Mouse (Mus musculus) neural tube, embryonic 11.5 days (tissue): Measurements from ENCODE around the gene Rprml. TPM values are rescaled to one million over a fixed set of nuclear protein-coding genes. Genes with fewer than 3 reads are reported as not detected.
"Not testable (repeated sequence)": the region's sequence is repeated elsewhere in the genome, so short reads cannot be mapped to it uniquely, and the experiment has no call there.

Source experiments
- ATAC-seq: fragments of 200-750 bp; cut with Nextera tagmentation; 2 replicates; pipeline ENCODE4 v1.8.0; 2017; ENCODE audit warnings: moderate number of reproducible peaks, mild to moderate bottlenecking, moderate TSS enrichment, moderate library complexity; ENCODE audit not compliant: insufficient read depth, low FRiP score, low TSS enrichment
- DNase-seq: peaks from one replicate; pipeline ENCODE4 v3.0.0-alpha.2; 2015; ENCODE audit warnings: low spot score
- H3K27ac ChIP-seq: fragments of 300-500 bp; sonication (generic); 2 replicates; pipeline ENCODE4 v1.5.1; 2014; ENCODE audit warnings: low read depth, mild to moderate bottlenecking, low read length
- H3K27me3 ChIP-seq: fragments of 300-500 bp; sonication (generic); 2 replicates; pipeline ENCODE4 v1.6.1; 2014; ENCODE audit warnings: mild to moderate bottlenecking, low read length, mixed read lengths; ENCODE audit not compliant: control insufficient read depth, insufficient read depth
- H3K36me3 ChIP-seq: fragments of 300-500 bp; sonication (generic); 2 replicates; pipeline ENCODE4 v1.6.1; 2014; ENCODE audit warnings: mild to moderate bottlenecking, low read length, moderate library complexity, mixed read lengths; ENCODE audit not compliant: control insufficient read depth, insufficient read depth
- H3K4me1 ChIP-seq: fragments of 300-500 bp; sonication (generic); 2 replicates; pipeline ENCODE4 v1.6.1; 2014; ENCODE audit warnings: low read length, mixed read lengths; ENCODE audit not compliant: control insufficient read depth, insufficient read depth
- H3K4me2 ChIP-seq: fragments of 300-500 bp; sonication (generic); 2 replicates; pipeline ENCODE4 v1.6.1; 2014; ENCODE audit warnings: low read depth, mild to moderate bottlenecking, moderate library complexity
- H3K4me3 ChIP-seq: fragments of 300-500 bp; sonication (generic); 2 replicates; pipeline ENCODE4 v1.5.1; 2014; ENCODE audit warnings: low read depth, low read length
- H3K9ac ChIP-seq: fragments of 300-500 bp; sonication (generic); 2 replicates; pipeline ENCODE4 v1.6.1; 2014; ENCODE audit warnings: mild to moderate bottlenecking, low read length
- H3K9me3 ChIP-seq: fragments of 300-500 bp; sonication (generic); 2 replicates; pipeline ENCODE4 v1.6.1; 2016; ENCODE audit warnings: low read length; ENCODE audit not compliant: control insufficient read depth
- WGBS: fragments of 180-500 bp; shearing (Covaris S2); extraction: QIAGEN DNeasy Blood & Tissue Kit; methylation state at CpG from one replicate; pipeline ENCODE4 v1.1.7; 2014; 5-methylcytosine and 5-hydroxymethylcytosine counted together
- polyA plus RNA-seq: library from polyadenylated mRNA; unstranded; fragments of >200 nt; fragmentation: Nextera tagmentation; extraction: Ambion mirVana; gene quantifications from 2 replicates; pipeline ENCODE4 v1.2.1, GENCODE M21; 2014

Rprml gene
- polyA plus RNA-seq, 1 experiment from 2014 or later: 0.31 TPM

DNA sequence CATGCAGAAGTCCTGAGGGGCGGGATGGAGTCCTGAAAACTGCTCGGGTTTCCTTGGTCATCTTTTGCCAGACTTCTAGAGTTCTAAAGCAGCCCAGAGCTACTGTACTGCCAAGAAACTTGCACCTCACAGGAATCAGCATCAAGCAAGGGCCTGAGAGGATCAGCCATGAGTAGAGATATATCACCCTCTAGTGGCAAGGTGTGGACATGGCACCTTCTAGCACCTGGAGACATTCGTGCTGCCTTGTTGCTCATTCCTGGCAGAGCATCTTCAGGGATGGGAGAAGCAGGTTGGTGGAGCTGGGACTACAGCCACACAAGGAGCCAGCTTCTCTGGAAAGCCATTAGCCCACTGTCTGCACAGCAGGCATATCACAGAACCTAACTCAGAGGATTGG is 26.2 kb downstream of the Rprml start:
- H3K27me3 ChIP-seq: no peaks in the 10 kb centered on the region
- no peaks in the 10 kb centered on the region for H3K4me1 ChIP-seq
- 47% methylated on average over 3 of the region's 3 CpGs for WGBS
- no peaks in the 10 kb centered on the region for H3K9me3 ChIP-seq
- DNase-seq (peak; percentile 56), ATAC-seq (no peak)
- H3K4me2 ChIP-seq: no peak overlapping the region
- H3K27ac ChIP-seq: no peak overlapping the region
- no peak overlapping the region for H3K4me3 ChIP-seq
- peaks cover 6% of the 10 kb centered on the region; the same call in 1 of the 2 replicates for H3K36me3 ChIP-seq
- no peak overlapping the region for H3K9ac ChIP-seq

DNA sequence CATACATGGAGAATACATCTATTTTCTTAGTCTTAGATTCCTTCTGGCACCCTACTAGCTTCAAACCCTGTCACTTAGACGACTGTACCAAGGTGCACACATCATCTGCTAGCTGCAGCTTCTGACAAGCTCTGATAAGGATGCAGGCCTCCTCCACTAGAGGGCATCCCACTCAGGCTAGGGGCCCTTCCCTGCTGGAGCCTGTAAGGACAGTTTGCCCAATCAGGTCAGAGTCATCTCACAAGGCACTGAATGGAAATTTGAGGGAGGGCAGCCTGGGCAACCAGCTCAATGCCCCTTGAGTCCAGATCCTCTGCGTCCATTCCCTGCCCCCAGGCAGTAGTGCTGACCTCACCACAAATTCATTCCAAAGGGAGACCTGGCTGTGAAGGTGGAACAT is 27.7 kb downstream of the Rprml start:
- not testable (repeated sequence) for H3K9me3 ChIP-seq, H3K27me3 ChIP-seq, H3K4me1 ChIP-seq, H3K4me2 ChIP-seq, H3K27ac ChIP-seq, H3K9ac ChIP-seq, ATAC-seq, H3K4me3 ChIP-seq, H3K36me3 ChIP-seq
- WGBS: 38% methylated on average over 2 of the region's 2 CpGs
- DNase-seq: peak; percentile 61

DNA sequence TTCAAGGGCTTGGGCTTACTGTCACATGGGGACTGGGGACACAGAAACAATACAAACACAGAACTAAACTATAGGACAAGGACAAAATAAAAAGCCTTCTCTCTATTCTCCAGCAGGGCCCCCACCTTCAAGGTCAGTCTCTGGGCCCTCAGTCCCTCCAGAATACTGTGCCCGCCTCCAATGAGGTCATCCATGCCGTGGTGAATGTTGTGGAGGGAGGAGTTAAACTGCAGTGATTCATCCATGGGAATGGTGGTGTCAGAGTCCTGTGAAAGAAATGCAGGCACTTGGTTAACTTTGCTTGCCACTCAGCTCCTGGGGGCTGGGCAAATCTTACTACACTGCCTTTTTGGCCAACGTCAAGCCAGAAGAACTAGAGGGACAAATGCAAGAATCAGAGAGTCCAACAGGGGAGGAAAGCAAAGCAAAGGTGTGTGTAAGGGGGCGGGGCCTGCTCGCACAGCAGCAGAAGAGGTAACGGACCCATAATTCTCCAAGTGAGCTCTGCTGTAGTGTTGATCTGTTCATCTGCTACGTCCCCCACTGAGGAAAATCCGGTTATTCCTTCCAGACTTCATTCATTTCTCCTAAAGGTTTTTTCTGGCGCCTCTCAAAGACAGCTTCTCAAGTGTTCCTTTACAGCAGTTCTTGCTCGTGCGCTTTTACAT is 34.4 kb downstream of the Rprml start:
- Histone ChIP-seq H3K27me3 (no peaks in the 10 kb centered on the region), H3K9me3 (no peaks in the 10 kb centered on the region), H3K4me2 (no peak overlapping the region), H3K36me3 (peaks cover 15% of the 10 kb centered on the region; the same call in 1 of the 2 replicates), H3K4me3 (no peak overlapping the region), H3K9ac (no peak overlapping the region), H3K27ac (no peak overlapping the region), H3K4me1 (no peaks in the 10 kb centered on the region)
- WGBS: 91% methylated on average over 11 of the region's 11 CpGs
- no peak for ATAC-seq
- DNase-seq: no peak

DNA sequence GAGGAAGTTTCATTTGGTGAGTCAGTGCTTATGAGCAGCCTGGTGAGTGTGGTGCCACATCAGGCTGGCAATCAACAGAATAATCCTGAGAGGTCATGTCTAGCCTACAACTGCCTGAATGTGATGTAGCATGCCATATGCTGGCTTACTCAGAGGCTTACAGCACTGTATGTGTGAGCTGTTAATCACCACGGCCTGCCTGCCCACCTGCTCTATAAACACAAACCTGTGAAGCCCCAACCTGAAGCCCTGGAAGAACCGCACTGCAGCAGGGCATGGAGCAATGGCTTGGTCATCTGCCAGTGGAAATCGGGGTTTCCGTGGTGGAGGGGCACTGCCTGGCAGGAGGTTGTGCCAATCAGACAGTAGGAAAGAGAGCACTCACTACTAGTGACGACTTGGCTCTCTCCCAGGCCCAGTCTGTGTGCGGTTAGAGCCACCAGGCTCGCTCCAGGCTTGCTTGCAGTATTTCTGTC is 35.9 kb downstream of the Rprml start:
- Histone ChIP-seq H3K36me3 (peaks cover 11% of the 10 kb centered on the region; the same call in 1 of the 2 replicates), H3K4me2 (no peak overlapping the region), H3K9ac (no peak overlapping the region), H3K27me3 (no peaks in the 10 kb centered on the region), H3K9me3 (no peaks in the 10 kb centered on the region), H3K4me1 (no peaks in the 10 kb centered on the region), H3K27ac (no peak overlapping the region), H3K4me3 (no peak overlapping the region)
- ATAC-seq (no peak), DNase-seq (no peak)
- WGBS: 89% methylated on average over 7 of the region's 7 CpGs

DNA sequence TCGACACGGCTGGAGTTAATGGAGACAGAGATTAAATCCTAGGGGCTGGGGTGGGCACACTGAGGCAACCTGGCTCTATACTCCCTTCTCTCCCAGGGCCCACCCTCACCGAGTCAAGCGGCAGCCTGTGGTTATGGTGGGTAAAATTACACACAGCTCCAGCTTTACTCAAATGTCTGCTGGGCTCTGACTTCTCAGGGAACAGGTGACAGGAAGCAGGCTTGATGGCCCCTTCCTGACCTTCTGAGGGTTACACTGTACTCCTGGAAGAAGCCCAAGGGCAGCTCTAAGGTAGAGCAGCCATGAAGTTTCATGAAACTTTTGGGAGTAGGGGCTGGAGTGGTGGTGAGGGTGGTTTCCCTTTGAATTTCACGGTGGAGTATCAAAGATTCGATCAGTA is 37.3 kb downstream of the Rprml start:
- peaks cover 9% of the 10 kb centered on the region; the same call in 1 of the 2 replicates for H3K36me3 ChIP-seq
- WGBS: 96% methylated on average over 6 of the region's 6 CpGs
- ATAC-seq: no peak

DNA sequence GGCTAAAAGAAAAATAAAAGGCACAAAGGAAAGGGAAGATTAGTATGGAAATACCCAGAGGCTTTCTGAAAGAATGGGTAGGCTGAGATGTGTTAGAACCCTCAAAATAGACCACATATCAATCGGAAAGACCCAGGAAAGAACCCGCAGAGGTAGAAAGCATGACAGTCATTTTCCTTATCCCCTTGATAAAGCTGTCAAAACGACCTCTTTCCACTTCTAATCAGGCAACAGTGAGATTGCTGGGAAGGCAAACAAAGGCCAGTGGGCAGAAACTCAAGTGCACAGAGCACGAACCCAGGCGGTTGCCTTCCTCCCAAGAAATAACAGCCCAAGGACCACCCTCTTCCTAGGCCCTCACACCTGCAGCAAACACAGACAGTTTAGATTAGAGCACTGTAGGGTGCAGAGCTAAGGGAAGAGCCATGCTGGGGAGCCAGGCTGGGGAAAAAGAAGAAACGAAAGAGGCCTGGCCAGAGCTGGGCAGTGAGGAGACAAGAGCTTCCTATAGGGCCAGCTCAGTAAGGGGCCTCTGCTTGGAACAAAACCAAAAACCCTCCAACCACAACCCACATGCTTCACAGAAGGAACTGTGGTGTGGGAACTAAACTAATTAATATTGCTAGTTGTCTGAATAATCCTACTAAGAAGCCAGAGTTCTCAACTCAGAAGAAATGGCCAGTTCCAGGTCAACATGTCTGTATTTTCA is 39.1 kb downstream of the Rprml start:
- no peak overlapping the region for H3K4me3 ChIP-seq
- ATAC-seq (no peak), DNase-seq (no peak)
- 77% methylated on average over 6 of the region's 6 CpGs for WGBS
- H3K4me1 ChIP-seq: no peaks in the 10 kb centered on the region
- no peak overlapping the region for H3K27ac ChIP-seq
- H3K4me2 ChIP-seq: no peak overlapping the region
- H3K27me3 ChIP-seq: no peaks in the 10 kb centered on the region
- H3K9ac ChIP-seq: no peak overlapping the region
- no peaks in the 10 kb centered on the region for H3K9me3 ChIP-seq
- peaks cover 9% of the 10 kb centered on the region; the same call in 1 of the 2 replicates for H3K36me3 ChIP-seq

More for the DNA sequence above, 37.3 kb downstream of the Rprml start:
- no peaks in the 10 kb centered on the region for H3K9me3 ChIP-seq
- H3K9ac ChIP-seq: no peak overlapping the region
- no peak overlapping the region for H3K4me2 ChIP-seq
- no peak overlapping the region for H3K27ac ChIP-seq
- no peak for DNase-seq
- H3K4me3 ChIP-seq: no peak overlapping the region
- no peaks in the 10 kb centered on the region for H3K4me1 ChIP-seq
- no peaks in the 10 kb centered on the region for H3K27me3 ChIP-seq

DNA sequence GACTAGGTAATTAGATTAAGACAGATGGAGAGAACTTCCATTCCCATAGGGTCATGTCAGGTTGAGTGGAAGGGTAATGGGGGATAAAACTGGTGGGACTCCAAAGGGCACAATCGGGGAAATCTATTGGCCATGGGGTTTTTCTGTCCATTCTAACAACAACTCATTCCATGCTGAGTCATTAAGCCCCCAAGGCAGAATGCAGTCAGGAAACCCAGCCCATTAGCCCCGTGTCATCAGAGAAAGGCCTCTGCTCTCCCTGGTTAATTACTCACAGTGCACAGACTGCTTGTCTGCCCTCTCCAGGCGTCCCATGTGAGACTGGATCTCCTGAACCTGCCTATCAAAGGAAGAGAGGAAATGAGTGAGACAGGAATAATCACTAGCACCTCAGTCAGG is 39.6 kb downstream of the Rprml start:
- Histone ChIP-seq H3K27me3 (no peaks in the 10 kb centered on the region), H3K4me1 (no peaks in the 10 kb centered on the region), H3K9ac (no peak overlapping the region), H3K36me3 (peaks cover 9% of the 10 kb centered on the region; the same call in 1 of the 2 replicates), H3K4me2 (no peak overlapping the region), H3K4me3 (no peak overlapping the region), H3K27ac (no peak overlapping the region), H3K9me3 (no peaks in the 10 kb centered on the region)
- WGBS: 31% methylated on average over 3 of the region's 3 CpGs
- no peak for DNase-seq
- ATAC-seq: no peak

DNA sequence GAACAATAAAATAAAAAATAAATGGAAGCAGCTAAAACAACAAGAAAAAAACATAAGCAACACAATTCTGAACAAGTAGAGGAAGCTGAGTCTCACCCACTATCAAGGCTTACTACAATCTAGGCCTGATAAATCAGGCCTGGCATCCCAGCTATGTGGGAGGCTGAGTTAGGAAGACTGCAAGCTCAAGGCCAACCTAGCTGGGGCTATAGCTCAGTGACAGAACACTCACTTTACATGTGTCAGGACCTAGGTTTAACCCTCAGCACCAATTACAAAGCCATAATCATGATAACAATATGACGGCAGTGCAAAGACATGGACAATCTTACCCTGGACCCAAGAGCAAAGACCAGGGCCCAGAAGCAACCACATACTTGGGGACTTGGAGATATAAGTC is 41.7 kb downstream of the Rprml start:
- ATAC-seq: no peak
- Histone ChIP-seq H3K9me3 (no peaks in the 10 kb centered on the region), H3K36me3 (peaks cover 4% of the 10 kb centered on the region; the same call in 1 of the 2 replicates), H3K4me1 (no peaks in the 10 kb centered on the region), H3K9ac (no peak overlapping the region), H3K4me2 (no peak overlapping the region), H3K27me3 (no peaks in the 10 kb centered on the region), H3K27ac (no peak overlapping the region), H3K4me3 (no peak overlapping the region)
- DNase-seq: no peak
- 88% methylated on average over 1 of the region's 1 CpGs for WGBS

DNA sequence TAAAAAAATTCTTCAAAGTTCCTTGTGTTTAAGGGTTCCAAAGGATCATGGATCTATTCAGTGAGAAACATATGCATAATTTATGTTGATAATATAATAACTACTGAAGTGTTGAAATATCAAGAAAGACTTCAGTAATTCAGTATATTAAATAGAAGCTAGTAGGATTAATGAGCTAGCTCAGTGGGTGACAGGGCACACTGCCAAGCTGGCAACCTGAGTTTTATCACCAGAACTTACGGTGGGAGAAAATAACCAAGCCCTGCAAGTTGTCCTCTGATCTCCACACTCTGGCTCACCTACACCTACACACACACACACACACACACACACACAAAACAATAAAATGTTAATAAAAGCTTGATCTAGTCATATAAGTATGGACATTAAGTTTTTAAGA is 43.9 kb downstream of the Rprml start:
- Histone ChIP-seq H3K27ac (no peak overlapping the region), H3K4me3 (no peak overlapping the region), H3K36me3 (no peaks in the 10 kb centered on the region; the same call in 1 of the 2 replicates), H3K4me2 (no peak overlapping the region), H3K9ac (no peak overlapping the region), H3K27me3 (no peaks in the 10 kb centered on the region), H3K9me3 (no peaks in the 10 kb centered on the region), H3K4me1 (peaks cover under 1% of the 10 kb centered on the region; the same call in 1 of the 2 replicates)
- ATAC-seq: no peak
- WGBS: 93% methylated on average over 1 of the region's 1 CpGs
- no peak for DNase-seq
